Mouse (Mus musculus): Measurements from ENCODE around the gene Clec4n.

- no peak for TF ChIP-seq USF1 (IDR thresholded peaks at IDR 0.05; ENCODE audit: low read depth, low read length)
- no peak for TF ChIP-seq KAT2A (IDR thresholded peaks at IDR 0.05; ENCODE audit: insufficient replicate concordance, low read length)
- TF ChIP-seq EP300 (IDR thresholded peaks at IDR 0.05; ENCODE audit: low read length): no peak
- TF ChIP-seq SIN3A (IDR thresholded peaks at IDR 0.05; ENCODE audit: low read length): no peak
- TF ChIP-seq POLR2A (IDR thresholded peaks at IDR 0.05; ENCODE audit: low read depth, low read length): no peak
- TF ChIP-seq ZC3H11A (IDR thresholded peaks at IDR 0.05; ENCODE audit: low read depth, low read length): no peak
Observed at GRCm38 (mm10) chr6:123289753-123290152, 60.1 kb downstream of the Clec4n start, which contains the start of gene Clec4e.
